Mouse (Mus musculus): ENCODE results near the gene Gm42906. TPM values are rescaled to one million over a fixed set of nuclear protein-coding genes. Genes with fewer than 3 reads are reported as not detected.

The Gm42906 gene
- total RNA-seq, 2 experiments from 2014 or later, result not detected

DNA sequence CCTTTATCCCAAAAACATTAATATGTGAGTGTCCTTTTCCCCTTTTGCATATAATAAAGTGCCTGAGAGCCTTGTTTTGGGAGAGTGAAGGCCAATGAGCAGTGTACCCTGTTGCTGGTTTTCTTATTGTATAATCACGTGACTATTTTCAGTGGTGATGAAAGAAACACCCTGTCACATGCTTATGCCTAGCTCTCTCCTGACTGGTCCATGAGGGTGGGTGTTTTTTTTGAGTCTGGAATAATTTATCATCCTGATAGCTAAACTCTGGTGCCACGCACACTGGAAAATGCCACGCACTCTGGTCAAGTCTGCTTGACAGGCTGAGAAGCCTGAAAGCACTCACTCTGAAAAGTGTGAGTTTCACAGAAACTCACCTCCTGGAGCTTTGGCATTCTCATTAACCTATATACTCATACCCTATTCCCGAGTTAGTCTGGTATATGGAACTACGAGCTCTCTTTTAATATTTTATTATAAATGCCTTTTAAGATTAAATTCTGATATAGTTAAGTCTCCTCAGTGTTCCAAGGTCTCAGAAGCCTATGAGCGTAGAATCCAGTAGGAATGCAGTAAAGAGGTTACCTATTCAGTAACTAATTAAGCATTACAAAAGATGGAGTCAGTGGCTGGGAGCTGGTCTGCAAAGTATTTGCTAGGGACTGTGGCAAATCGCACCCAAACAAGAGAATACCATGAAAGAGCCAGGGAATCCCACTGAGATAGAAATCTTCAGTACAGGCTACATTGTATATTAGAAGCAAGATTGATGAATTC is 19.7 kb downstream of the Gm42906 start:
- Histone ChIP-seq H3K4me3 (no peak overlapping the region), H3K27ac (no peak overlapping the region)
- no peak for DNase-seq (ENCODE audit: low spot score in 2 of 2)
- TF ChIP-seq CTCF (conservative IDR thresholded peaks at IDR 0.05), result no peak

GRCm38 (mm10) chr5:151407493-151407892 is 20.5 kb downstream of the Gm42906 start:
- TF ChIP-seq CTCF (conservative IDR thresholded peaks at IDR 0.05), result no peak
- Histone ChIP-seq H3K4me3 (no peak overlapping the region), H3K27ac (no peak overlapping the region)
- no peak for DNase-seq (ENCODE audit: low spot score in 2 of 2)

- DNase-seq (ENCODE audit: low spot score in 2 of 2), result no peak
- TF ChIP-seq CTCF (conservative IDR thresholded peaks at IDR 0.05), result no peak
- H3K4me3 ChIP-seq, result no peak overlapping the region
- H3K27ac ChIP-seq, result no peak overlapping the region
Measured at GRCm38 (mm10) chr5:151406276-151406675, 21.7 kb downstream of the Gm42906 start.

- Histone ChIP-seq H3K4me3 (no peak overlapping the region), H3K27ac (no peak overlapping the region)
- TF ChIP-seq CTCF (conservative IDR thresholded peaks at IDR 0.05), result no peak
- DNase-seq (ENCODE audit: low spot score in 2 of 2), result no peak
Measured at GRCm38 (mm10) chr5:151405314-151405903, 22.6 kb downstream of the Gm42906 start.

GRCm38 (mm10) chr5:151403586-151403985 is 24.4 kb downstream of the Gm42906 start:
- Histone ChIP-seq H3K27ac (peak overlapping the region; percentile 28; the same call in 1 of the 2 replicates), H3K4me3 (no peak overlapping the region)
- no peak for TF ChIP-seq CTCF (conservative IDR thresholded peaks at IDR 0.05)
- no peak for DNase-seq (ENCODE audit: low spot score in 2 of 2)

DNA sequence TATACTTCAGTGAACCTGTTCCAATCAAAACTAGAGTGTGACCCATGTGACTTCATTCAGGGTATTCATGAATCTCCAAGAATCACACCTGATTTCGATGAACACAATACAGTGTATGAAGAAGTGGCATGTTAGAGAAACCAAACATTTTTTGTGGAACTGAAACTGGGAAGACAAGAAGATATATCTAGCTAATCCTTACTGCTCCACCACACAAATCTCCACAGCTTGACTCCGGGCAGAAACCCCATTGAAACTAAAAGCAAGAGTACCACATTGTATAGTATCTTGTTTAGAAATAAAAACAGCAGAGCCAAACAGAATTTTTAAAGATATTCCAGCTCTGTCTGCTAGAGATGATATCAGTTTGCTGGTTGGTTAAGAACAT is 27.4 kb downstream of the Gm42906 start:
- H3K4me3 ChIP-seq, result no peak overlapping the region
- TF ChIP-seq CTCF (conservative IDR thresholded peaks at IDR 0.05), result no peak
- H3K27ac ChIP-seq, result no peak overlapping the region
- DNase-seq (ENCODE audit: low spot score in 2 of 2), result no peak

DNA sequence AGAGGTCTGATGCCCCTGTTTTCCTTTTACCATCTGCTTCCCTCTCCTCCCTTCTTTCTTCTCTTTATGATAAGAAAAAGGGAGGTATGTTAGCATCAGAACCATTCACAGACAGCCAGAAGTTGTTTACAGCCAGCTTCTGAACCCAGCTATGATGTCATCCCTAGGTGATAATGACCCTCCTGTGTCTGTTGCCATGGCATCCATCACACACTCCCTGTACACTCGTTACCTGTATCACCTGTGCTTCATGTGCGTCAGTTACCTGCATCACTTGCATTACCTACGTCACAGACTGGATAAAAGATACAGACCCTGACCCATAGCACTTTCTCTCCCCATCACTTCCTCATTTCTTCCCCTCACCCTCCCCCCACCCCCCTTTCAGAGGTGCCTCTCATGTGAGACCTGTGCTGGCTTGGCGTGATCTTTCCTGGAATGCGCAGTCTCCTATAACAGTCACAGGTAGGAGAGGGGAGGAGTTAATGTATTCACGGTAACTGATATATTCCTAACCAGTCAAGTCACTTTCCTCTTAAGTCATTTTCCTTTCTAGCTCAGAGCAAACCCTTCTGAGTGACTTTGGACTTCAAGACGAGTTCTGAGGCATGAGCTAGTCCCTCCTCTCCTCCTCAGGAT is 27.9 kb downstream of the Gm42906 start:
- no peak for DNase-seq (ENCODE audit: low spot score in 2 of 2)

DNA sequence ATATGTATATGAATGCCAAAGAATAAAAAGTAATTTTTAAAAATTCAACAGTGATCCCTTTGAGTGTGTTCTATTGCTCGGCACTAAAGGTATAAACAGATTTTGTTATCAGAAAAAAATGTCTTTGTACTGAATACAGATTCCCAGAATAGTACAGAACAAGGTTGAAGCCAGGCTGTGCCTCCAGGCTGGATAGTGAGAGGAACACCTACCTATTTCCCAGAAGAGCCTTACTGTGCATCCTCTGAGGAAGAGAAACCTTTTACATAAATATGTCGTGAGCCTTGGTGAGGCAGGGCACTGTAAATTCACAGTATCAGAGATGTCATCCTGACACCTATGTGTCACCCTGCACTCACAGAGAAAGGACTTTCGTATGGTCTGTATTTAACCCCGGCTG is 31.8 kb downstream of the Gm42906 start:
- TF ChIP-seq CTCF (conservative IDR thresholded peaks at IDR 0.05), result no peak
- Histone ChIP-seq H3K27ac (no peak overlapping the region), H3K4me3 (no peak overlapping the region)
- no peak for DNase-seq (ENCODE audit: low spot score in 2 of 2)

More for the DNA sequence above, 27.9 kb downstream of the Gm42906 start:
- H3K4me3 ChIP-seq, result no peak overlapping the region
- no peak overlapping the region for H3K27ac ChIP-seq
- TF ChIP-seq CTCF (conservative IDR thresholded peaks at IDR 0.05), result no peak

DNA sequence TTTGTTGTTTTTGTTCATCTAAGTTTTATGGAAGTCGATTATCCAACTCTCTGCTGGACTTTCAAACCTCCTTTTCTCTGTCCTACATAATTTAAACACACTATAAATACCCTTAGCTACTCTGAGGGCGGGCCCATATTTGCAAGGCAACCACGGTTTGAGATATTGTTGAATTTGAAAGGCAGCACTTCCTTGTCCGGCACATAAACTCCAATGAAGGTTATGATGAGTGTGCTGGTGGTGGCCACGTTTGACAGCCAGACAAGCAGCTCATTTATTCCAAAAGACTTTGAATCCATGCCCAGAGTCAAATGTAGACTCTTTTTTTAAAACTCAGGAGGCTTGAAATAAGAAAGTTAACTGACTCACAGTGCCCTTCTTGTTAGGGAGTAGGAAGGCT is 33.3 kb downstream of the Gm42906 start:
- peak overlapping the region; percentile 25; the same call in 1 of the 2 replicates for H3K27ac ChIP-seq
- DNase-seq (ENCODE audit: low spot score in 2 of 2), result no peak
- TF ChIP-seq CTCF (conservative IDR thresholded peaks at IDR 0.05), result no peak
- no peak overlapping the region for H3K4me3 ChIP-seq

- H3K27ac ChIP-seq, result peak overlapping the region; percentile 25; the same call in 1 of the 2 replicates
- TF ChIP-seq CTCF (conservative IDR thresholded peaks at IDR 0.05), result no peak
- DNase-seq (ENCODE audit: low spot score in 2 of 2), result no peak
- H3K4me3 ChIP-seq, result no peak overlapping the region
Measured at GRCm38 (mm10) chr5:151393821-151394662, 33.9 kb downstream of the Gm42906 start.

DNA sequence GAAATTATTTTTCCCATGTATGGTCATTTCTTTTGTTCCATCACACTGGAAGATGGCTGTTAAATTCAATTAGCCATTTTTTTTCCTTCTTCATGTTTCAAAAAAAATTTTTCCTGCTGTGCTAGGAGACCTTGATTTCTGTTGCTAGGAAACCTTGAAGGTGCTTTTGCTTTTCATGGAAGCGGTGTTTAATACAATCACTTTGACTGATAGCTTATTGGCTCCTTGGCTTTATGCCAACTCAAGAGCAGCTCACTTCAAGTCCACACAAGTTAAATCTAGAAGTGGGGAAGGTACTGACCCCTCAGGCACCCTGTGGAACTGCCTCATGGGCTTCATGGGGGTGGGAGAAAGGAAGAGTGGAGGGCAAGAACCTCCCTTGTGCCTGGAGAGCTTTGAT is 38.1 kb downstream of the Gm42906 start:
- DNase-seq (ENCODE audit: low spot score in 2 of 2), result no peak
- H3K4me3 ChIP-seq, result no peak overlapping the region
- no peak overlapping the region for H3K27ac ChIP-seq
- no peak for TF ChIP-seq CTCF (conservative IDR thresholded peaks at IDR 0.05)

DNA sequence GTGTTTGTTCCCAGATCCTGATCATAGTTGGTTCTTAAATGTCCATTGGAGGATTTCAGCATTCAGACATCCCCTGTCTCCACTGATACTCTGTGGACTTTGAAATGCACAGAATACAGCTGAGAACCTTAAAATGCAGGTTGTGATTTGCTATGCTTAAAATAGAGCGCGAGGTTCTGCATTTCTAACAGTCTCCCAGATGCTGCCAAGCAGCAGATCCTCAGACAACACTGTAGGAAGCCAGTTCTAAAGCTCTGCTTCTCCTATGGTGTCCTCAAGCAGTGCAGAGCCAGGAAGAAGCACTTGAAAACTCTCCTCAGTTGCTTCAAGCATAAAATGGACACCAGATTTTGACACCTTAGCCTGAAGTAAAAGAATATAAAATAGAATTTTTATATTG is 48.1 kb downstream of the Gm42906 start:
- DNase-seq (ENCODE audit: low spot score in 2 of 2), result no peak
- no peak for TF ChIP-seq CTCF (conservative IDR thresholded peaks at IDR 0.05)
- Histone ChIP-seq H3K4me3 (no peak overlapping the region), H3K27ac (no peak overlapping the region)

DNA sequence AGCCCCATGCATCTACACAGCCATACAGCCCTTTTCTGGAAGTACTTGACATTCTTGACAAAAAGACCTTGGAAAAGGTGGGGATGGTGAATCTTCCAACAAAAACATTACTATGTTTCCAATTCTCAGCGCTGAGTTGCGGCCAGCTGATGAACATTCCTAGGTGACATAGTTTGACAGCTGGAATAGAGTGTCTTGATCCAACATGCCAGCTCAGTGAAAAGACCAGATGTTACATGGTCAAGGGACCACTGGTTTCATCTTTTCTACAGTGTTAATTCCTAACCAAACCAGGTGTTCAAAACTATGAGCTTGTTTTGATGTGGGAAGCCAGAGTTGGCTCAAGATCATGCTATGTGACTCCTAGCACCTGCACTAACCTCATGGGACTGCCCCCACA is 48.8 kb downstream of the Gm42906 start:
- no peak for DNase-seq (ENCODE audit: low spot score in 2 of 2)
- H3K27ac ChIP-seq, result no peak overlapping the region
- H3K4me3 ChIP-seq, result no peak overlapping the region
- no peak for TF ChIP-seq CTCF (conservative IDR thresholded peaks at IDR 0.05)

Measured in layer of hippocampus, adult 2 months (tissue).